Mouse (Mus musculus): ENCODE measurements around the gene Zfp423.

Zfp423 gene

GRCm38 (mm10) chr8:87742016-87742415 lies 217.4 kb downstream of the Zfp423 start:
- DNase-seq: no peak

- no peak for DNase-seq
Observed at GRCm38 (mm10) chr8:87740946-87741530, 218.4 kb downstream of the Zfp423 start.

- peak in 1 of 2 experiments; percentile 39 for DNase-seq
Observed at GRCm38 (mm10) chr8:87737900-87738299, 221.5 kb downstream of the Zfp423 start.

GRCm38 (mm10) chr8:87734902-87735301 lies 224.5 kb downstream of the Zfp423 start:
- DNase-seq: no peak

GRCm38 (mm10) chr8:87734496-87734895 lies 224.9 kb downstream of the Zfp423 start:
- no peak for DNase-seq

- DNase-seq: no peak
Observed at GRCm38 (mm10) chr8:87731062-87731461, 228.3 kb downstream of the Zfp423 start.

- DNase-seq: no peak
Observed at GRCm38 (mm10) chr8:87723015-87723414, 236.4 kb downstream of the Zfp423 start.

- DNase-seq: no peak
Observed at GRCm38 (mm10) chr8:87719137-87719815, 240.1 kb downstream of the Zfp423 start.

GRCm38 (mm10) chr8:87717445-87717844 lies 241.9 kb downstream of the Zfp423 start:
- no peak for DNase-seq

GRCm38 (mm10) chr8:87716726-87717248 lies 242.6 kb downstream of the Zfp423 start:
- no peak for DNase-seq

- peak; percentile 67 to 89 for DNase-seq
Observed at GRCm38 (mm10) chr8:87715731-87716682, 243.4 kb downstream of the Zfp423 start.

GRCm38 (mm10) chr8:87713946-87714345 lies 245.4 kb downstream of the Zfp423 start:
- DNase-seq: no peak

- no peak for DNase-seq
Observed at GRCm38 (mm10) chr8:87711955-87712354, 247.4 kb downstream of the Zfp423 start.

GRCm38 (mm10) chr8:87708127-87708637 lies 251.2 kb downstream of the Zfp423 start:
- DNase-seq: no peak

- DNase-seq: no peak
Observed at GRCm38 (mm10) chr8:87707176-87707575, 252.2 kb downstream of the Zfp423 start.

- no peak for DNase-seq
Observed at GRCm38 (mm10) chr8:87704756-87705155, 254.6 kb downstream of the Zfp423 start.

GRCm38 (mm10) chr8:87702790-87703311 lies 256.5 kb downstream of the Zfp423 start:
- no peak for DNase-seq

- DNase-seq: no peak
Observed at GRCm38 (mm10) chr8:87702051-87702521, 257.3 kb downstream of the Zfp423 start.

GRCm38 (mm10) chr8:87701583-87701982 lies 257.8 kb downstream of the Zfp423 start:
- DNase-seq: no peak

GRCm38 (mm10) chr8:87700321-87700720 lies 259.1 kb downstream of the Zfp423 start:
- peak in 1 of 2 experiments; percentile 50 for DNase-seq

GRCm38 (mm10) chr8:87697127-87697526 lies 262.3 kb downstream of the Zfp423 start:
- DNase-seq: no peak

GRCm38 (mm10) chr8:87693741-87694140 lies 265.7 kb downstream of the Zfp423 start:
- no peak for DNase-seq

Data from kidney, postnatal 25 days (tissue).